Mouse (Mus musculus): Measurements from ENCODE around the gene Aars.
"Not testable (repeated sequence)": the region's sequence is repeated elsewhere in the genome, so short reads cannot be mapped to it uniquely, and the experiment has no call there.

DNA sequence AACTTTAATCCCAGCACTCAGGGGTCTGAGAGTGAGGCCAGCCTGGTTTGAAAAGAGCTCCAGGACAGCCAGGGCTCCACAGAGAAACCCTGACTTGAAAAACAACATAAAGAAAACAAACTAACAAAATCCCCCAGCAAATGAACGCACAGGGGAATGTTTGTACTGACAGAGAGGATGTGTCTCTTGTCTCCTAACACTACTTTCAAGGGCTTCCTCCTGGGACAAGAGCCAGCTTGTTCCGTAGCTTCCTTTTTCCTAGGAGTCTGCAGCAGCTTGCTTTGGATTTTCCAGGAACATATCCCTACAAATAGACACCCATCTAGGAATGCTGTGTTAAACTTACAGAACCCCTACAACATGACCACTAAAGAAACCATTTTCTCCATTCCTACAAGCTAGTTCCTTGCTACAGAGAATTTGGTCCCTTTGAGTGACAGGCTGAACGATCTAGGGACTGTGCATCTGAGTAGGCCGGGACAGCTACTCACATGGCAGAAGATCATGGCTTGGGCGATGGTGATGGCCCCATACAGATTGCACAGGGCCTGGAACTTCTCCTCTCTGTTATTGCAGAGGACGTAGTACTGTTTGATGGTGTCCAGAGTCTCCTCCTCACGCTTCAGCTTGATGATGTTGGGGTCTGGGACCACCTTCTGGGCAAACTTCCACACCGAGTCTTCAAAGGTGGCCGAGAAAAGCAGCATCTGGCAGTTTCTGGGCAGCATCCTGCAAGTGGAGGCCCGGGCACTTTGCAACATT lies 22.5 kb upstream of the Aars start:
- TF ChIP-seq CTCF, POLR2A (IDR thresholded peaks at IDR 0.05; ENCODE audit: extremely low read depth, insufficient read depth, low read length): not testable (repeated sequence)
